Mouse (Mus musculus) liver, embryonic 14.5 days (tissue): ENCODE data around the gene Gimap9. TPM values are rescaled to one million over a fixed set of nuclear protein-coding genes. Genes with fewer than 3 reads are reported as not detected.

Experiments used
- ATAC-seq: fragments of 200-750 bp; cut with Nextera tagmentation; 2 replicates; pipeline ENCODE4 v1.8.0; 2017; ENCODE audit warnings: moderate number of reproducible peaks, mild to moderate bottlenecking, moderate library complexity; ENCODE audit not compliant: insufficient read depth
- DNase-seq, 3 experiments: peaks; one replicate each; pipeline ENCODE4 v3.0.0-alpha.2; 2012 to 2013; ENCODE audit warnings: low read depth in 3 of 3, low spot score in 3 of 3
- H3K27ac ChIP-seq: fragments of 300-500 bp; sonication (generic); 2 replicates; pipeline ENCODE4 v1.5.1; 2014; ENCODE audit warnings: moderate library complexity, mild to moderate bottlenecking, control low read depth, inconsistent platforms
- H3K27me3 ChIP-seq: fragments of 300-500 bp; sonication (generic); 2 replicates; pipeline ENCODE4 v1.6.1; 2014; ENCODE audit warnings: mild to moderate bottlenecking, low read length, moderate library complexity; ENCODE audit not compliant: control insufficient read depth, insufficient read depth
- H3K36me3 ChIP-seq: fragments of 300-500 bp; sonication (generic); replicated peaks from 2 replicates; pipeline ENCODE4 v1.6.1; 2014; ENCODE audit warnings: low read depth; ENCODE audit not compliant: control insufficient read depth, insufficient read depth
- H3K4me1 ChIP-seq, 2 experiments: fragments of 200-500 bp in 1 of 2; fragments of 300-500 bp in 1 of 2; sonication (generic) in 1 of 2; replicated peaks; 2 replicates each; pipeline ENCODE4 v1.6.1; 2012 to 2014; ENCODE audit warnings: antibody characterized with exemption in 1 of 2, inconsistent platforms in 1 of 2, low read length in 1 of 2; ENCODE audit not compliant: control insufficient read depth in 2 of 2, insufficient read depth in 2 of 2
- H3K4me2 ChIP-seq: fragments of 300-500 bp; sonication (generic); 2 replicates; pipeline ENCODE4 v1.6.1; 2014; ENCODE audit warnings: low read depth, mild to moderate bottlenecking, control low read depth, moderate library complexity
- H3K4me3 ChIP-seq, 2 experiments: fragments of 200-500 bp in 1 of 2; fragments of 300-500 bp in 1 of 2; sonication (generic) in 1 of 2; 2 replicates each; pipeline ENCODE4 v1.5.1; 2012 to 2014; ENCODE audit warnings: low read depth in 2 of 2, low read length in 2 of 2, mild to moderate bottlenecking in 2 of 2, control low read depth in 1 of 2, inconsistent platforms in 1 of 2, moderate library complexity in 1 of 2; ENCODE audit not compliant: insufficient read depth in 1 of 2
- H3K9ac ChIP-seq: fragments of 300-500 bp; sonication (generic); replicated peaks from 2 replicates; pipeline ENCODE4 v1.6.1; 2014; ENCODE audit warnings: mild to moderate bottlenecking, control low read depth, moderate library complexity
- H3K9me3 ChIP-seq: fragments of 300-500 bp; sonication (generic); 2 replicates; pipeline ENCODE4 v1.6.1; 2016; ENCODE audit warnings: low read length, mixed read lengths; ENCODE audit not compliant: control insufficient read depth
- CTCF ChIP-seq: IDR thresholded peaks from 2 replicates; pipeline ENCODE4 v1.5.1; 2016; ENCODE audit warnings: antibody characterized with exemption, low read depth, control low read depth
- EP300 ChIP-seq: IDR thresholded peaks from 2 replicates; pipeline ENCODE4 v1.6.1; 2016; ENCODE audit warnings: antibody characterized with exemption, low read depth
- WGBS: fragments of 180-500 bp; shearing (Covaris S2); extraction: QIAGEN DNeasy Blood & Tissue Kit; methylation state at CpG from one replicate; pipeline ENCODE4 v1.1.7; 2014; ENCODE audit not compliant: insufficient replicate concordance; 5-methylcytosine and 5-hydroxymethylcytosine counted together
- polyA plus RNA-seq, 2 experiments: library from polyadenylated mRNA; depleted of rRNA in 1 of 2; stranded (reverse) in 1 of 2; unstranded in 1 of 2; fragments of >200 nt; fragmentation: Nextera tagmentation in 1 of 2; extraction: Ambion mirVana in 1 of 2; gene quantifications; 2 replicates each; pipeline versions ENCODE4 v1.2.1 to v1.2.3; 2012 to 2014

Gimap9 gene
- polyA plus RNA-seq, 2 experiments = 7.2 to 8.0 TPM

DNA sequence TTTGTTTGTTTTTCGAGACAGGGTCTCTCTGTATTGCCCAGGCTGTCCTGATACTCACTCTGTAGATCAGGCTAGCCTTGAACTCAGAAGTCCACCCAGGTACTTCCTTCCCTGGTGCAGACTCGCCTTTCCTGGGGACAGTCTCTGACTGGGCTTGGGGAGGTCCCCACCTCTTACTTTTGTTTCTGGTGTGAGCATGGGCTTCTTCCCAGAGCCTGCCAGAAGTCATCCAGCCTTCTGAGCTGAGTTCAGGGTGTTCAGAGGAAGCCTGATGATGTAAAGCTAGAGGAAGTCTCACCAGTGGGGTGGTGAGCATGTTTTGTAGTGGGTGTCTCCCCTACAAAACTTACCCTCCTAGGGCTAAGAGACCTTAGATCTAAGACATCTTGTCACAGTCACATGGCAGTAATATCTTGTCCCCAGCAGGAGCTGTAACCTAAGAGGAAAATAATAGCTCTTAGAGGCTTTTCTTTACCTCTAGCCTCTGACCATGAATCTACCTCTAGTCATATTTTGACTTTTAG is 6.4 kb upstream of the Gimap9 start:
- ATAC-seq (no peak), DNase-seq (no peak)
- Histone ChIP-seq H3K4me2 (no peak overlapping the region), H3K27ac (no peak overlapping the region), H3K36me3 (no peaks in the 10 kb centered on the region), H3K9me3 (no peaks in the 10 kb centered on the region), H3K9ac (no peak overlapping the region), H3K27me3 (no peaks in the 10 kb centered on the region), H3K4me1 (peaks cover 2% of the 10 kb centered on the region in 2 experiments; a peak in 1 of 4 replicates), H3K4me3 (no peak overlapping the region)
- WGBS = 35% methylated on average over 2 of the region's 2 CpGs
- TF ChIP-seq CTCF (no peak), EP300 (no peak)

DNA sequence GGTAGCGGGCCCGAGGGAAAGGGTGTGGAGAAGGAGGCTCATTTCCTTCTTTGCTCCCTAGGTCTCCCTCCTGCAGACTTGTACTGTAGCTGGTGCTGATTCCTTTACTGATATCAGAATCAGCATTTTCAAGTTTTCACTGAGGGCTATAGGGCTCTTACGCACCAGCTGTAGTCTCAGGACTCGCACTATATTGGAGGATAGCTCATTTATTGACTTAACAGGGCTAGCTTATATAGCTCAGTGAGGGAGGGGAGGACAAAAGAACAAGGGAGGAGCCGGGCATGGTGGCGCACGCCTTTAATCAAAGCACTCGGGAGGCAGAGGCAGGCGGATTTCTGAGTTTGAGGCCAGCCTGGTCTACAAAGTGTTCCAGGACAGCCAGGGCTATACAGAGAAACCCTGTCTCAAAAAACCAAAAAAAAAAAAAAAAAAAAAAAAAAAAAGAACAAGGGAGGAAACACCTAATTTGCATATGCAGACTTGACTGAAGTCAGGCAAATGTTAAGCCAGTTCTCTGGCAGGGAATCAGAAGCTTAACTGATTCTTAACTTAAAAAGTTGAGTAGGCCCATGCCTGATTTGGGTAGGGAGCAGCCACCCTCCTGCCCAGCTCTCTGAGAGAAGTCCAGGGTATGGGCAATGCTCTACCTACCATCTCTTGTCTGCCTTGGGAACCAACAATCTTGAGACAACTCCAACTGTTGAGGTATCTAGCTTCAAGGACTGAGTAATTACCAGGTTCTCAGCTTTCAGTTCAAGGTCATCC is 1.5 kb upstream of the Gimap9 start:
- 79% methylated on average over 9 of the region's 9 CpGs for WGBS
- Histone ChIP-seq H3K9me3 (no peaks in the 10 kb centered on the region), H3K4me2 (no peak overlapping the region), H3K36me3 (no peaks in the 10 kb centered on the region), H3K4me1 (peaks cover 0 to 18% of the 10 kb centered on the region in 2 experiments; a peak in 2 of 4 replicates), H3K27me3 (no peaks in the 10 kb centered on the region), H3K4me3 (no peak overlapping the region), H3K27ac (no peak overlapping the region), H3K9ac (no peak overlapping the region)
- ATAC-seq = no peak
- no peak for TF ChIP-seq EP300
- TF ChIP-seq CTCF = no peak
- DNase-seq = no peak

DNA sequence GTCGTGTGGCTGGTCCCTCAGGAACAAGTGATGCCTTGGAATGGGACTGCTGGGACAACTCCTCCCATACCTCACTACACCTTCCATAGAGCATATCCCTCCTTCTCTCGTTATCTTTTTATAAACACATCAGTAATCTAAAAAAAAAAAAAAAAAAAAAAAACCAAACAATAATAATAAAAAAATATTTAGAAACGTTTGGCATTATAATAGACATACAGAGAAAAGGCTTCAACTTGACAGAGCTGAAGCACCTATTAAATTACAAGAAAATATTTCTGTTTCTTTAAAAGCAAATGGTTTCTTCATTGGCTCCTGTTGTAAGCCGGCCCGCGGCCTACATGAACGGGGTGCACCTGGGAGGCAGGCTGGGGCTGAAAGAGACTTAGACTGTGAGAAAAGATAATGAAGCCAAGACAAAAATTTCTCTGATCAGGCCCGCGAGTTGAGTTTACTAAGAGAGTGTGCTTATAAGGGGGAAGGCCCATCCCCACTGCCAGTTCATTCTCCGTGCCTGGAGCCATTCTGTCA is 464 bp upstream of the Gimap9 start:
- peak; percentile 54 for ATAC-seq
- WGBS = 21% methylated on average over 10 of the region's 10 CpGs
- Histone ChIP-seq H3K27ac (no peak overlapping the region), H3K36me3 (no peaks in the 10 kb centered on the region), H3K4me2 (peak overlapping the region; percentile 66), H3K9ac (peak overlapping the region; percentile 46), H3K27me3 (no peaks in the 10 kb centered on the region), H3K9me3 (no peaks in the 10 kb centered on the region), H3K4me1 (peaks cover 0 to 18% of the 10 kb centered on the region in 2 experiments; a peak in 2 of 4 replicates), H3K4me3 (peak overlapping the region; percentile 56 to 89)
- DNase-seq = no peak
- no peak for TF ChIP-seq CTCF
- TF ChIP-seq EP300 = no peak

DNA sequence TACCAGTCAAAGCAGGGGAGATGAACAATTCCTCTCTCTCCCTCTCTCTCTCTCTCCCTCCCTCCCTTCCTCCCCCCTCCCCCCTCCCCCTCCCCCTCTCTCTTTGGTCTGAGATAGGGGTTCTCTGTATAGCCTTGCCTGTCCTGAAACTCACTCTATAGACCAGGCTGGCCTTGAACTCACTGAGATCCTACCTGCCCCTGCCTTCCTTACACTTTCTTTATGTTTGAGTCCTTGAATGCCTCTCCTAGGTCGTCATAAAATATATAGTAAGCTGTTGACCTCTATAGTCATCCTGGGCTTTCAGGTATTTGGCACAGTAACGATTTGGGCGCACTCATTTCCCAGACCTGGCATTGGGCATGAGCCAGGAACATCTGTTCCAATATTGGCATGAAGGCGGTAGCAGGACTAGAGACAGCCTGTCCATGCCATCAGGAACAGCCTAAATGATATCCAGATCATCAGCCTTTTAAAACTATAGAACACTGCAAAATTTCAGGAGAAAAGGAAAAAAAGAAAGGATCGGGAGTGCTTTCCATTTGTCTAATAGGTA is 1.0 kb downstream of the Gimap9 start:
- H3K4me1 ChIP-seq = peaks cover 0 to 18% of the 10 kb centered on the region in 2 experiments; a peak in 2 of 4 replicates
- no peak for TF ChIP-seq EP300
- TF ChIP-seq CTCF = no peak
- no peak for DNase-seq
- no peak overlapping the region for H3K9ac ChIP-seq
- H3K4me2 ChIP-seq = peak overlapping the region; percentile 66
- H3K36me3 ChIP-seq = no peaks in the 10 kb centered on the region
- no peaks in the 10 kb centered on the region for H3K9me3 ChIP-seq
- WGBS = 67% methylated on average over 5 of the region's 5 CpGs
- H3K4me3 ChIP-seq = peak overlapping the region in 1 of 2 experiments; percentile 56; a peak in 2 of 4 replicates
- no peaks in the 10 kb centered on the region for H3K27me3 ChIP-seq
- H3K27ac ChIP-seq = no peak overlapping the region
- no peak for ATAC-seq
